Mouse (Mus musculus) brain, embryonic 14.5 days (tissue): ENCODE data around the gene Mtm1.

Experiments
- CTCF ChIP-seq: fragments of 200-500 bp; IDR thresholded peaks from 2 replicates; pipeline ENCODE4 v1.5.1; 2012; ENCODE audit warnings: inconsistent platforms, mild to moderate bottlenecking, moderate library complexity, borderline replicate concordance; ENCODE audit not compliant: insufficient read depth, insufficient read length; ENCODE audit errors: extremely low read depth
- POLR2A ChIP-seq: fragments of 200-500 bp; IDR thresholded peaks from 2 replicates; pipeline ENCODE4 v1.6.1; 2012; ENCODE audit warnings: mild to moderate bottlenecking, inconsistent platforms, borderline replicate concordance; ENCODE audit not compliant: poor library complexity, insufficient read depth, insufficient read length, severe bottlenecking; ENCODE audit errors: extremely low read depth

DNA sequence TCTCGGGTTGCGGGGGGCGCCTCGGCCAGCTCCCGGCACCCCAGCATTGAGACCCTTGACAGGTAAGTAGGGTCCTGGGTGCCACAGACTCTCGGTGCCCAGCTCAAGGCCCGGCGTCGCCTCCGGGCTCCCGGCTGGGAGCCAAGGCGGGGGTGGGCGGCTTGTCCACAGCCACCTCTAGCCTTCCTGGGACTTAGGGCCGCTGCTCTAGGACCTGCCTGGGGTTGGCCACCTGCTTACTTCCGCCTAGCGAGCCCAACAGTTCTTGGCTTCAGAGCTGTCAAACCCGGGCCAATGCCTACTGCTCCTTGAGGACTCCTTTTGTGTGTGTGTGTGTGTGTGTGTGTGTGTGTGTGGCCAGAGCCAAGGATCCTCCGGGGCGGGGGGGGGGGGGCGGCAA is 154.4 kb downstream of the Mtm1 start:
- TF ChIP-seq CTCF (no peak), POLR2A (no peak)
